Mouse (Mus musculus) embryo, embryonic 10.5 days (tissue): Measurements from ENCODE around the gene Rai14.

Experiments used
- DNase-seq: peaks from one replicate; pipeline ENCODE4 v3.0.0-alpha.2; 2015; ENCODE audit warnings: low spot score

Gene Rai14

DNA sequence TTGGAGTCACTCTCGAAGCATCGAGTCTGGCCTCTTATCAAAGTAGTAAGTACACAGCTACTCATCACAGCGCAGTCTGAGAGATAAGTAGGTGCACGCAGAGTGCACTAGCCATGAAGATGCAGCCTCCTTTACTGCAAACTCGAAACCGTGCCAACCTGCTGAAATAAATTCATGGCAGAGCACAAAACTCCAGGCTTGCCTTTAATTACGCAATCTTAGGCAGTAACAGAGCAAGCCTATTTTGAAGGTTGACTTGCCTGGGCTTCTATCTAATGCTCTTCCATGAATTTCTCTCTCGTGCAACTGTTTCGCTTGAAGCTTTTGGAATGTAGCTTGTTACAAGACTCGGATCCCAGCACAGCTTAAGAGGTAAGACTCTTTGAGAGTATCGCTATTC, 25.1 kb downstream of the Rai14 start:
- DNase-seq = no peak

DNA sequence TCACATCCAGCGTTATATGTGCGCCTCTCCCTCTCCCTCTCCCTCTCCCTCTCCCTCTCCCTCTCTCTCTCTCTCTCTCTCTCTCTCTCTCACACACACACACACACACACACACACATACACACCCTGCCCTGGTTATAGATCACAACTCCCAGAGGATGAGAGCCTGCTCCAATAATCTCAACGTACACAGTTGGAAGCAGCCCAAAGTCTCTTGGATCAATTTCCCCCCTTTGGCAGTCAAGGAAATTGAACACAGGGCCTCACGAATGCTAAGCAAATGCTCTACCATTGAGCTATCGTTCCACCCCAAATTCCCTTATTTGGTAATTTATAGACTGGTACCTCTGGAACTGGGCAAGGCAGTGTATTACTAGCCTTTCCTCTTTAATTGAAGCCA, 25.7 kb downstream of the Rai14 start:
- DNase-seq = no peak

GRCm38 (mm10) chr15:10687365-10687764, 27.1 kb downstream of the Rai14 start:
- no peak for DNase-seq

DNA sequence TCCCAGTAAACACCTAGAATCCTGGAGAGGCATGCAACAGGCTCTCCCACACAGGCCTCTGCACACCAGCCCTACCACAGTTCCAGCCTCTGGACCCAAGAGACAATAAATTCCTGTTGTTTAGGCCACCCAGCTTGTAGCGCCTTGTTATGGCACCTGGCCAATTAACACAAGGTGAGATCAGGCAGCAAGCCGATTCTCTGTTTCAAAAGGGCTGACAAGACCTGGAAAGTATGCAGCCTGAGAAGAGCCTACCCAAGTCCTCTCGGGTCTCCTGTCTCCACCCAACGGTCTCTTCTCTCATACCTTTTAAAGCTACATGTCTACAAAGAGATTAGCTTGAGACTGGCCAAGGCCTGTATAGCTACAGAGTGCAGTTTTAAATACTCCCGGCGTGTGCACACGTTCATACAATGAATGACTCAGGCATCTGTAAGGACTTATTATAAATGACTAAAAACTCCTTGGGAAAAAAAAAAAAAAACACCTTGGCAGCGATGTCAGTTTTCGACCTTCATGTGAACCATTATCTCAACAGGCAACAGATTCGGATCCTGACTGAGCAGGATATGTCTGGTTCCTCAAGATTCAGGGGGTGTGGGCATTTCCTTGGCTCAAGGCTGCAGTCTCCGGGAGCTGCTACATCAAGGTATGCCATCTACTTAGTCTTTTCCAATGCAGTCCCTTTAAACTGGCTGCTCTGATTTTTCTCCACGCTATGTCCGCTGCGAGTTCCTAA, 28.6 kb downstream of the Rai14 start:
- no peak for DNase-seq

DNA sequence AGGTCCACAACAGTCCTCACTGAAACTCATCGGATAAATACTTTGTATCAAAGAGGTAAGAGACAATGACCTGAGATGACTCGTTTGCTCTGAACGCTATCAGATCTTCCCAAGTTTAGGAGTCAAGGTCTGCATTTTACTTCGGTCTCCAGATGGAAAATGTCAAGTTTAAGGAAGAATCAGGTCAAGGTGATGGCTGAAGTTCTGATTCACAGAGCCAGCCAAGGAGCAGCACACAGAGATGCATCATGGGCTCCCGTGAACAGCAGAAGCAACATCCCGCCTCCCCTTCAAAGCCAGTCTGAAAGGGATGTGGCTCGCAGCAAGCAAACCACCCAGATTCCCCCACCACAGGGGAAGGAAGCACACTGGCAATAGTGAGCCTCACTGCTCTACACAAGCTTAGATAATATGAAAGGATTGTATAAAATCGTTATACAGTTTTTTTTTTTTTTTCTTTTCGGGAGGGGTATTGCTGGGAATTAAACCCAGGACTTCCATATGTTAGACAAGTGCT, 30.7 kb downstream of the Rai14 start:
- DNase-seq = no peak

DNA sequence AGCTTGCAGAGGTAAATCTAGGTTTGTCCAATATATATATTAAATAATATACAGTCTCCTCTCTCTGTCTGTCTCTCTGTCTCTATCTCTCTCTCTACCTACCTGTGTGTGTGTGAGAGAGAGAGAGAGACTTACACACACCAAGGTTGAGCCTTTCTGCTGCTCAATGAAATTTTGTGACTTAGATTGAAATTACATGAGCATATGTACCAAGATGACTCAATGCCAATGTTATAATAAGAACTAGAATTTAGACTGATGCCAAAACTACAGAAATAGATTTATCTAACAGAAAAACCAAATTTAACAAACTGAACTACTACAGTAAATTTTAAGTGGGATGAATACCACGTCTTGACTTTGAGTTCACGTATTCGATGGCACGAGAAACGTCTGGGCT, 33.9 kb downstream of the Rai14 start:
- DNase-seq = no peak

GRCm38 (mm10) chr15:10679571-10679970, 34.9 kb downstream of the Rai14 start:
- no peak for DNase-seq

DNA sequence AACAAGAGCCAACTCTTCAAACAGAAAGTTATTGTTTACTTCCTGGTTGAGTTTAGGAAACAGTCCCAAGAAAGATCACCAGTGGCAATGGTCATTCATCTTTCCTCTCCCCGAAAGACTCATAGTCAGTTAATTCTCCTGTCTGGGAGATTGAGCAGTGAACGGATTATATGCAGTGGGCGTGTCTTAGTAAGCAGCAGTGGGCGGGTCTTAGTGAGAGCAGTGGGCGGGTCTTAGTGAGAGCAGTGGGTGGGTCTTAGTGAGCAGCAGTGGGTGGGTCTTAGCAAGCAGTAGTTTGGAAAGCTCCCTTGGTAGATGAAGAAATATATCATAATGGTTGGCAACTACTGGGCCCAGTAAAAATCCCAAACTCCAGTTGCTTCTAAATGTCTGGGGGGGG, 38.6 kb downstream of the Rai14 start:
- peak; percentile 29 for DNase-seq

GRCm38 (mm10) chr15:10672880-10673279, 41.5 kb downstream of the Rai14 start:
- DNase-seq = peak; percentile 20

DNA sequence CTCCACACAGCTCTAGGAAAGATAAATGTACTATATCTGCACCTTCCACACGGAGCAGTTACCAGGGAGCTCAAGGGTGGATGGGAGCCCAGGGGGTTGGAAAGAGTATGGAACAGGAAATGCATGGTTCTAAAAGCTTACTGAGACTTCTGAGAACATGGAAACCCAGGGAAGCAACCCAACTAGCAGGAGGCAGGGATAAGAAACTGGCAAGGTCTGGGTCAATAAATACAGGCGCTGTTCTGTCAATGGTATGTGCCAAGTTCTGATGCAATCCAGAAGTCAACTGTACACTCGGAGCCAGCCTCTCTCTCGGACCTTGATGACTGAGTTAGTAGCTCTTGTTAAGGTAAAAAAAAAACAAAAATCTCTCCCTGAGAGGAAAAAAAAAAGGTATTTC, 42.6 kb downstream of the Rai14 start:
- no peak for DNase-seq

DNA sequence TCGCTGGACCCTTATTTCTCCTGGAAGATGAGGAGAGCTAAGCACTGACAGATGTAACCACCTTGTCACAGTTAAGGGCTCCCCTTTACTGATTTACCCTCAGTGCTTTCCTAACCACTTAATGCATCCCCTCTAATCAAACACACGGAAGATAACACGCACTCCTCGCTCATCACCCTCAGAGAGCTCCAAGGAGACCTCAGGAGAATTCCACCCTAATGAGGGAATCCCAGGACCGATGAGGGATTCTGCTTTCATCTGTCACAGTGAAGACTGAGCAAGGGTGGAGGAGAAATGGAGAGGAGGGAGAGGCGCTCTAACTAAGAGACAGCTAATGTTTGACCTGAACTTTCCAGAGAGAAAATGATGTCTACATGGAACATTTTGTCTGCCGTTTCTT, 44.3 kb downstream of the Rai14 start:
- no peak for DNase-seq

DNA sequence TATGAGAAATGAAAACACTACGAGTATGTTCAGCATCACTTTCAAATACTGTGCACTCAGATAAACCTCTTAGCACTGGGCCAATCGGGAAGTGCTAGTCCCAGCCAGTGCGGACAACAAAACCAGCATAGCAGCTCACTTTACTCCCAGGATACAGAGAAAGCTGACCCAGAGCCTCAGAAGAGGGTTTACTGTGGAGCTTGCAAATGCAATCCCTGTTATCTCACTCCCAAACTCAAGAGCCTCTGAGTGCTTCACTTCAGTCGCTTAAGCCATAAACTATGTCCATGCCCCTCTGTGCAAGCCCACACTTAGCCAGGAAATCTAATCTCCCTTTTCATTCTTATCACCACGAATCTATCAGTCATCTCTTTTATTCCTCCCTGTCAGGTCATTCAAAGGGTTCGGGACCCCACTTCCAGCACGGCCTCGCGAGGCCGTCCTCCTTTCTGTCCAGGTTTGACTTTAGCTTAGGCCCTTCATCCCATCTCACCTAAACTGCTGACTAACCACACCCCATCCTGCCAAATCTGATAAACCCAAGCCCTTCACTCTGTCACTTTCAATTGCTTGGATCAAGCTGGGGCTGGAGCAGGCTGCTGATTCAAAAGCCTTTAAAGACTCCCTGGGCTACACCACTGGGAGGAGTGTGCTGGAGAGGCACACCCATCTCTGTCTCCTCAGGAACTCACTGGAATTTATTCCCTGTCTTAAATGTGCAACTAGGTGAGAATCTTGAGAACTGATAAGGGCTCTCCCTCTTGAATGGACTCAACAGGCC, 46.1 kb downstream of the Rai14 start:
- no peak for DNase-seq

DNA sequence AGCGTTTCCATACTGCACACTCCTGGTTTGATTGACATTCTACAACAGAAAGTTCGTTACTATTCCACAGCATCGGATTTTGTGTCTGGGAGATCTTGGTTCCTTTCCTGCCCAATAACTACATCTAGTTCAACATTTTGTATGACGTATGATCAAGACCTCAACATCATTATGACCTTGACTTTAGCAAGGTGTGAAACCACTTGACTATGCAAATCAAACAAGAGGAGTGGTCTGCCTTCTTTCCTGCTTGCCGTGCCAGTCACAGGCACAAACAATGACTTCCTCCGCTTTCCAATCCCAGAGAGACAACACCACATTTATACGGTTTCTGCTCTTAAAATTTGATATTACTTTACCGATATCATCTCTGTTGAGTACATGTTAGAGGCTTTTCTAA, 48.6 kb downstream of the Rai14 start:
- no peak for DNase-seq

DNA sequence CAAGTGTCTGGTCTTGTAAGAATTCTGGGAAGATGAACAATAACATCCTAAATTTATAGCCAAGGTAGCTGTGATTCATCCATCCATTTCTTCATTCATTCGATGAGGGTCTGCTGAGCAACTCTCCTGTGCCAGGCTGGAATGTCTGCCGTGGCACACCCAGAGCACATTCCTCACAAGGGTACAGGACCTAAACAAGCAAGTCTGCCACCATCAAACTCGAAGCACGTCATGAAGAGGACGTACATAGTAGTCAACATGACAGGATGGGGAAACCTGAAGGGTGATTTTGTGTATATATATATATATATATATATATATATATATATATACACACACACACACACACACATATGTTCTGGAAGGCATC, 49.9 kb downstream of the Rai14 start:
- DNase-seq = no peak

GRCm38 (mm10) chr15:10663793-10664528, 50.5 kb downstream of the Rai14 start:
- no peak for DNase-seq

DNA sequence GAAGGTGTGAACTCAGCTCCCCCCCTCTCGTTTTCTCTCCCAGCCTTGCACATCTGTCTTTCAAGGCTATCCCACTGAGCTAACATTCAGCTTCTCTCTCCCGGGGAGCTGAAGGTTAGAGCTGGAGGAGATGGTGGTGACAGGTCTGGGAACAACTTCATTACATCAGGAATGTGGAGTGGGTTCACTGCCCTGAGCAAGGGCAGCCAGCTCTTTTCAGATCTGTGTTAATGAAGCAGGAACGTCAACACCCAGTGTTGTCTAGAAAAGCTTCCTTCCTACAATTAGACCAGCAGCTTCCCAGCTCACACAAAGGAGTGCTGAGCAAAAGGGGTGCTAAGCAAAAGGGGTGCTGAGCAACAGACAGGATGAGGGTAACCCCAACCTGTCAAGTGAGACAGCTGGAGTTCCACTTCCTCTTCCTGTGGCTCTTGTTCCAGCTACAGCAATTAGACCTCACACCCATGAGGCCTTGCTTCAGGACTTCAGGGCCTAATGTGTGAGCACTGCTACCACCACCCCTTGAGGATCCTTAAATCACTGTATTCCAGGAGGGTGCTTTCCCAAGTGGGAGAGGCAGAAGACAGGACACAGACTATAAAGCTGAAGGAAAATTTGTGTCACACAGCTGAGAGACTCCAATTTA, 52.3 kb downstream of the Rai14 start:
- DNase-seq = no peak

GRCm38 (mm10) chr15:10658803-10659202, 55.6 kb downstream of the Rai14 start:
- DNase-seq = no peak

- no peak for DNase-seq
Observed at GRCm38 (mm10) chr15:10656146-10656545, 58.3 kb downstream of the Rai14 start.

GRCm38 (mm10) chr15:10655151-10655905, 59.1 kb downstream of the Rai14 start:
- peak; percentile 82 for DNase-seq

- DNase-seq = no peak
Observed at GRCm38 (mm10) chr15:10654696-10655095, 59.7 kb downstream of the Rai14 start.

GRCm38 (mm10) chr15:10652931-10653475, 61.4 kb downstream of the Rai14 start:
- DNase-seq = no peak
